Mouse (Mus musculus) Muller cell, postnatal 12 days (primary cell): Measurements from ENCODE around the gene Ppm1n.

Experiments
- DNase-seq: peaks from one replicate; pipeline ENCODE4 v3.0.0-alpha.2; 2015; ENCODE audit errors: inconsistent ontology term

Gene Ppm1n

DNA sequence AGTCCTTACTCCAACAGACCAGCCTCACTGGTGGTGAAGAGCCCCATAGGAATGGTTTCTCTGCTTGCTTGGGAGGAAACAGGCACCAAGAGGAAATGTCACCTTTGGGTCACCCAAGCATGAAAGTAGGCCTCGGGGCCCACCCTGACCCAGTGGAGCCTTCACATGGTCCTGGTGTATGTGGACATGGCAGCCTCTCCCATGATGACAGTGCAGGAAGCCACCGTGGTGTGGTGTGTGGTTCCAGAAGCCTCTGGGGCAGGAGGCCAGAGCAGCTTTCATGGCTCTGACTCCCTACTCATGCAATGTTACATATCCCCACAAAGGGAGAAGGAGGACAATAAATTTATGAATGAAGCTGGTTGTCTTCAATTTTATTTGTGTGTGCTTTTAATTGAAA lies 32.4 kb downstream of the Ppm1n start:
- DNase-seq = no peak

DNA sequence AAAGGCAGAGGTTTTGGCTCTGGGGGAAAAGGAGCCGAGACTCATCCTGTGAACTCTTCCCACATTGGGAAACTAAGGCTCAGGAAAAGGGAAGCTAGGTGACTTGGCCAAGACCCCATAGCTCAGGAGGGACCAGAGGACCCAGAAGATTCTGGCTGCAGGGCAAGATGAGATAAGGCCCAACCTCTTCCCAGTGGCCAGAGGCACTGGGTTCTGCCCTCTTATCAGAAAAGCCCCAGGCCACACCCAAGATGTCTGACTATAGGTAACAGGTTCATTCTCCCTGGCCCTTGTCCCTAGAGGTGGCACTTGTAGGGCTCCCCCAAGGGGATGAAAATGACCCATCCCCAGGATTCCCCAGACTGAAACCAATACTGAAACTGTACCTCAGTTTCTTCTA lies 33.0 kb downstream of the Ppm1n start:
- no peak for DNase-seq

DNA sequence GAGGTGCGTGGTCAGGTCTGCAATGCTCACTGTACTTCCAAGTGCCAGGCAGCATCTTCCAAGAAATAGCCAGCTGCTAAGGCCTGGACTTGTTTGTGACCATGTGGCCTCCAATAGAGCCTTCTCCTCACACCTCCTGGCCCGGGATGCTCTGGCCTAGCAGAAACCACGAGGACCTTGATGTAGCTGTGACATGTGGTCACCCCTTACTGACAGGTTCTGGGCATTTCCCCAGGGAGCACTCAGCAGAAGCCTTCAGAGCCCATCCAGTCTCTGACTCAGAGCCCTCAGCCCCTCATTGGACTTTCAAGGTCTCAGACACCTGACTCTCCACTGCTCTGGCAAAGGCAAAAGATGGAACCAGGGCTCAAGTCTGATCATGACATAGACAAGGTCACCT lies 34.8 kb downstream of the Ppm1n start:
- DNase-seq = no peak

DNA sequence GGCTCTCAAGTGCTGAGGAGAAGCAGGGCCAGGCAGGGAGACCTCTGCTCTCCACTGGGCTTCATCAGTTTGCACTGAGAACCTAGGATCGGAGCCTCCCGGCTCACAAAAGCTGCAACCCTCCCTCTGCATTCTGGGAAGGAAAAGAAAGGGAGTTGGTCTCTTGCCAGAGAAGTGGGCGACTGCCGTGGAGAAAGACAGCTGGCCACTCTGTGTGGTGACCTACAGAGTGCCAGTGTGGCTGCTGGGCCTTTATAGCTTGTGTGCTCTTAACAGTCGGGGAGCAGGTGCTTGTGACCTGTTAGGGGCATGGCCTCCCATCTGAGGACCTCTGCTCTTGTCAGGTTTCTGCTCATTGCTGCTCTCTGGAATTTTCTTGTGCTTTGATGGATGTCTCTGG lies 36.0 kb downstream of the Ppm1n start:
- DNase-seq = no peak

DNA sequence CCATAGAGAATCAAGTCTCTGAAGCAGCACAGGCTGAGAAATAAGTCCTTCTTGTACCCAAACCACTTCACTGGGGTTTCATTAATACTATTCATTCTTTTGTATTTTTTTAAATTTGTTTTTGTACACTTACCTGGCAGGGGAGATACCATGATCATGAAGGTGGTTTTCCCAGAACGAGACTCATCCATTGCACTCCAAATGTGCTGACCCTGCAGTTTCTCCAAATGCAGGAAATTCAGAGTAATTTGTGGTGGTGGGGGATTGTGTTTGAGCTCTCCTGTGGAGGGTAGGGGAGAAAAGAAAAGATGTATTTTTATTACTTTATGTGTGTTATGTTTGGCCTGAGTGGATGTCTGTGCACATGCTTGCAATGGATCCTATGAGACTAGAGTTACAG lies 37.9 kb downstream of the Ppm1n start:
- DNase-seq = no peak

DNA sequence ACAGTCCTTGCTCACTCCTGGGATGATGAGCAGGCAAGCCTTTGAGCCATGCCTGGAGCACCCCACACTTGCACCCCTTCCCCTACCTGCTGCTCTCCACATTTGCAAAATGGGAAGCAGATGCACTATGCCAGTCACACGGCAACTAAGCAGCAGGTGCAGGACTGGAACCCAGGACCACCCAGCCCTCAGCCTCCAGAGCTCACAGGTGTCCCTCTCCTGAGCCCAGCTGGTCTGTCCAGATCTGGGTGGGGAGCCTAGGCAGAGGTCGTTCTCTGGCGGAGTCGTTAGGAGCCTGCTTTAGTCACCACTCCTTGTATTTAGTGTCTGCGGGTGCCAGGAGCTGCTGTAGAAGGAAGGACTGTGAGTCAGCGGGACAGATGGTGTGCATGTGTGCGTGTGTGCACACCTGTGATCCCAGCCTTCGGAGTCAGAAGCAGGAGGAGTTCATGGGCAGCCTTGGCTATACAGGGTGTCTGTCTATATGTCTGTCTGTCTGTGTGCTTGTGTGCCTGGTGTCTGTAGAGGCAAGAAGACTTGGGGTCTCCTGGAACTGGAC lies 38.9 kb downstream of the Ppm1n start:
- DNase-seq = no peak

DNA sequence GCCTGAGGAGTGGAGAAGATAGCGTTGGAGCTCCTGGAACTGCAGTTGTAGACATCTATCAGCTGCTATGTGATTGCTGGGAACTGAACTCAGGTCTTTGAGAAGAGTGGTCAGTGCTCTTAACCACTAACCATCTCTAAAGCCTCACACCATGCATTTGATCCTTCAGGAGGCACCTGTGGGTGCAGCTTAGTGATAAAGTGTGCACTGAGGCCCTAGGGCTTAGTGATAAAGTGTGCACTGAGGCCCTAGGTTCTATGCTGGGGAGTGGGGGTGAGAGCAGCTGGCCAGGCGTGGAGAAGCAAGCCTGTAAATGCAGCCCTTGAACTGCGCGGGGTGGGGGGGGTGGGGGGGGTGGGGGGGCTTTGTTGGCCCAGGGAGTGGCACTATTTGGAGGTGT lies 39.9 kb downstream of the Ppm1n start:
- DNase-seq = no peak

DNA sequence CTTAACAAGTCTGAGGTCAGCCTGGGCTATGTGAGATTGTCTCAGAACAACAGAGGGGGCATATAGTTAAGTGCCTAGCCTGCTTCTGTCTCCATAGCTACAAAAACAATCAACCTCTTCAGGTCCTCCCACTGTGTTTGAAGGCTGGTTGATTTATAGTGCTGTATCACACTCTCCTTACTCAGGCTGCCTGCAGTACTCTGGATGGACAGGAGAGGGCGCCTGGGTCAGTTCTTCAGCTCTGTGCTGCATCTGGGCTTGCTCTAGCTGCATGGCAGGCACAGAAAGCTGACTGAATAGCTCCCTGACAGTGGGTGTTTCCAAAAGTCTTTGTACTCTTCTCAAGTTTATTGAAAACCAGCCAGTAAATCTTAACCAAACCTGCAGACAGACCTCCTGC lies 40.4 kb downstream of the Ppm1n start:
- DNase-seq = peak; percentile 71

DNA sequence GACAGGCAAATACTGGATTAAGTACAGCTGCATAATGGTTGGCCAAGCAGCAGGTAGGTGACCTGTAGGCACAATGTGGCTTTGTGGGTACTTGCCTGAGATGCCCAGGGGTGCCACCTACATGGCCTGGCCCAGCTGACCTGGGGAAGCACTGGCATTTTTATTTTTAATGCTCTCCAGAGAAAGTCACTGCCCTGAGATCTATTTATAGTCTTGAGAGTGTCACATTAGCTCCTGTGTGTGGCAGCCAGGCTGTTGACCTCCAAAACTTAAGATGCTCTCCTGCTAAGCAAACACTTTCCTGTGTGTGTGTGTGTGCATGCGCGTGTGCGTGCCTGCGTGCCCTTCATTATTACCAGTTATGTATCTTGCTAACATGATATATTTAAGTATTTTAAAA lies 41.5 kb downstream of the Ppm1n start:
- no peak for DNase-seq

DNA sequence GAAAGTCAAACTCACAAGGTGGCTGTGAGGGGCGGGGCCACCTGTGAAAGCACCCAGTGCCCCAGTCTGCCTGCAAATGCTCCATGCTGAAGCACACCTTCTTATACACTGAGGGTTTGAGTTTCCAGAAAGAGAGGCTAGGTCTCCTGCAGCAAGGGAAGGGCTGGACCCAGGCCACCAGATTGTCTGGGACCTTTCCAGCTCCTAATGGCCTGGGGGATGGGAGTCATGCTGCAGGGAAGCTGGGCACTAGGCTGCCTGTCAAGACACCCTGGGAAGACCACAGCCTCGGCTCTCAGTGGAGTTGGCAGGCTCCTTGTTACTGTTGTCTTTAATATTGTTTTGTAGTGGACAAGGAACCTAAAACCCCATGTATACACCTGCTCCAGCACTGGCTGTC lies 43.5 kb downstream of the Ppm1n start:
- peak; percentile 57 for DNase-seq

DNA sequence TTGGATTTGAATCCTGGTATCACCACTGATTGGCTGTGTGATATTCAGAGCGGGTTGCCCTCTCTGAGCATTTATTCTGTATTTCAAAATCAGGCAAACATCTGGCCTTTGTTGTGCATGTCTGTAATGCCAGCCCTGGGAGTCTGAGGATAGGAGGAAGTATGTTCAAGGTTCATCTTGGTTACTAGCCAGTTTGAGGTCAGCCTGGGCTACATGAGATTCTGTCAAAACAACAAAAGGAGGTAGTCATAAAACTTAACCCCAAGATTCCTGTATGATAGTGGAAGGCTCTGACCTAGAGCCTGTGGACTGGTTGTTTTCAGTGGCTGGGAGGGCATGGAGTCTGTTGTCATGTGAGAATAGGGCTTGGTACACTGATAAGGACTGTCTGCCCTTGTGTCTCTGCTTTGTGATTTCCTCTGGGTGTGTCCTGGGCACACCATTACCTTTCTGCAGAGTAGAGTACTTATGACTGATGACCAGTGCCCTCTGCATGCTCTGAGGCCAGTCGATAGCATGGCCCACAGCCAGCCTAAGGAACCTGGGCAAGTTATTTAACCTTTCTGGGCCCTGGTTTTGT lies 44.7 kb downstream of the Ppm1n start:
- no peak for DNase-seq

DNA sequence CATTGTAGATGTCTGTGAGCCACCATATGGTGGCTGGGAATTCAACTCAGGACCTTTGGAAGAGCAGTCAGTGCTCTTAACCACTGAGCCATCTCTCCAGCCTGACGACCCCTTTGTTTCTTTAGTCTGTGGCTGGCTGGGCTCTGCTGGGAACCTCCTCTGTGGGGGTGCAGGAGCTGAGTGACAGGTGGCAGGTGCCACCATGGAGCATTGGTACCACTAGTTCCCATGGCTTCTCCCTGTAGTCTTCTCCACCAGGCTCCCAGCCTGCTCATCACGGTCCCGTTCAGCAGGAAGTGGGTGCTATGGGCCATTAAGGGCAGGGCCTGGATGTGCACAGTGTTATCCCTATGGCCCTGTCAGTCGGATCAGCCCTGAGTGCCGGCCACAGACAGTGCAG lies 45.2 kb downstream of the Ppm1n start:
- no peak for DNase-seq

DNA sequence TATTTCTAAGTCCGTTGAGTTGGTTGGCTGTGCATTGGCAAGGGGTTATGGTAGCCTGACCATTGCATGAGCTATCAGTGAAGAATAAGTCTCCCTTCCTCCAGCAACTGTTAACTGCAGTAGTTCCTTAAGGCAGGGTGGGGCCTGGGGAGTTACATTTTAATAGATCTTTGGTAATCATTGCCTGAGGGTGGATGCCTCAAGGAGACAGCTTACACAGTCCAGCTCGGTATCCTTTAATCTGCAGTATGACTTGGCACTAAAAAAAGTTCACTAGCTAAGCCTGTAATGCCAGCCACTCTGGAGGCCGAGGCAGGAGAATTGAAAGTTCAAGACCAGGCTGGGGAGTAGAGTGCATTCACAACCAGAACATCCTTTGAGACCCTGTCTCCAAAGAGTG lies 48.0 kb downstream of the Ppm1n start:
- DNase-seq = no peak

DNA sequence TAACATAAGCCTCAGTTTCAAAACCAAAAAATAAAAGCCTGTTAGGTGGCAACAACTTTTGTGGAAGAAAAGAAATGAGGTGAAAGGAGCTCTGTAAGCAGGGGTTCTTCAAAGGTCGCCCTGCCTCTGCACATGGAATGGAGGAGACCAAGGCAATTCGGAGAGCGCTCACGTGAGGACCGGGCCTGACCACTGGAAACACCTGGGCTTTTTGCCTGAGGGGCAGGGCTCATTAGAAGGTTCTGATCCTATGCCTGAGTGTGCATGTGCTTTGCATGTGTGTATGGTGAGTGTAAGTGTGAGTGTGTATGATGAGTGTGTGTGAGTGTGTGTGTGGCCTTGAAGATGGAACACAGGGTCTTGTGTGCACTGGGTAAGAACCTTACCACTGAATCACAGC lies 49.0 kb downstream of the Ppm1n start:
- DNase-seq = no peak

DNA sequence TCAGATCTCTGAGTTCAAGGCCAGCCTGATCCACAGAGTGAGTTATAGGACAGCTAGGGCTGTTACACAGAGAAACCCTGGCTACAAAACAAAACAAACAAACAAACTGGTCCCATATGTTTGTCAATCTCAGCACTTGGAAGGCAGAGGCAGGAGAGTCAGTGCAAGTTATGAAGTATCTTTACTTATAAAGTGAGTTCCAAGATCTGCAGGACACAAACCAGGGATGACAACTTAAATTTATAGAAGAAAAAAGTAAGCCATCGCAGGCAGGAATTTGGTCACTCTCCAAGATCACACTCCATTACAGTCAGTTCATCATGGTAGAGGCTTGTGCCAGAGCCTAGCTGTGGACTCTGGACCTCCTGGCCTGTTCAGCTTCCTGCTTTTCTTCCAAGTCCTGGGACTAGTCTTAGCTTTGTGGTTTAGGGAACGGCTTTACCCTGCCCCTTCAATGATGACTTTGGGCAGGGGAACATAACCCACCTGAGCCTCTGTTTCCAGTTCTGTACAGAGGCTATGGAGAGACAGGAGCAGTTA lies 49.8 kb downstream of the Ppm1n start:
- no peak for DNase-seq

DNA sequence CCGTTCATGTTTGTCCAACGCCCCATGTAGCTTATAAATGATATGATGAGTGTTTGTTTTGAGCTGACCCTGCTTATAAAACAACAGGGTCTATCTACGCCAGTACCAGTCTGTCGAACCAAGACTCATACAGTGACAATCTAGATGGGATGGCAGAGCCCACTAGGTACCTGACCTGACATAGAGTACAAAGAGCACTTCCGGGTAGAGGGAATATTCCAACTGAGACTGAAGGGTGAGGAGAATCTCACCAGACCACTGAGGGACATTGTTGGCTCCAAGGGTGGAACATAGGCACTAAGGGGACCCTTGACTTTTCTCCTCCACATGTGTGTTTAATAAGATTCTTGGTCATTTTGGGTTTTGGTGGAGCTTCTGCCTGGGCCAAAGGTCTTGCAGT lies 50.5 kb downstream of the Ppm1n start:
- no peak for DNase-seq

DNA sequence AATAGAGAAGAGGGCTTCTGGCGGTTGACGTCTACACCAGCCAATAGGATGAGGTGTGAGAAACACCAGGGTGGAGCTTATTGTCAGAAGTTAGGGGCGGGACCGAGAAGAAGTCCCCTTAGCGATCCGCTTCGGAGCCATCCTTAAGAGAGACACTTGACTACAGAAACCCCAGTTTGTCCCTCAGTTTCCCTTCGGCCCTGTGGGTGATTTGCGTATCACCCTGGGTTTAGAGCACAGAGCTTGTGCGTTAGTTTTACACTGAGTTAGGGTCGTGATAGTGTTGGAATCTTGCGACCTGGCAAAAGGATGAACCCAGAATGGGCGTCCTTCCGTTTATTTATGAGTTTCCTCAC lies 51.1 kb downstream of the Ppm1n start:
- DNase-seq = no peak

DNA sequence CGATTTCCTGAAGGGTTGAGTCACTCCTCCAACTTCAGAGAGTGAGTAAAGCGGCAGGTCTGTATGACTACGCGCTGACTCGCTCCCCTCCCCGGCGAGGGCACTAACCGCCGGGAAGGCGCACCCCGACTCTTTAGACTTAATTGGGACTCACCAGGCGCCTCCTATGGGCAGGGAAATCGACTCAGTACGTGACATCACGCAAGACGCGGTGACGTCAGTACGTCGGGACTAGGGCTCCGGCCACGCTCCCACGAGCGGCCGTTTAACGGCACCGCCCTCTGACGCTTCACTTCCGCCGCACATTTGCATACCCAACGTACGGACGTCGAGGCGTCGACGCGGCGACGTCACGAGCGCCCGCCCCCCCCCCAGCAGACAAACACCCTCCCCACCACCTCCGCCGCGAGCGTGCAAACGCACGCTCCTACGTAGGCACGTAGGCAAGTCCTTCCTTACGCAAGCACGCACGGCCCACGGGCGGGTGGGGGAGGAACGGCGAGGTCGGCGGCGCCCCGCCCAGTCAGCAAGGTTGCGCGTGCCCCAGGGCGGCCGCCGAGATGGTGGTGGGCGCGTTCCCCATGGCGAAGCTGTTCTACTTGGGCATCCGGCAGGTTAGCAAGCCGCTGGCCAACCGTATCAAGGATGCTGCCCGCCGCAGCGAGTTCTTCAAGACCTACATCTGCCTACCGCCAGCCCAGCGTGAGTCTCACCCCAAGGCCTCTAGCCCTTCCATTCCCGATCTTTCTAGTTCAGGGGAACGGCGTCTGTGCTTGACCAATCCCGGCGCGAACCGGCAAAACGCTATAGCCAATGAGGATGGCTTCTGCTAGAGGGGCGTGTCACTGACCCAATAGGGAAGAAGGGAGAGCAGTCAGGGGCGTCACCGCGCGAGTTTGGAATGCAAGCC lies 51.7 kb downstream of the Ppm1n start, which contains the start of gene Opa3:
TSS of gene Opa3 (plus strand) at position 452 of the 910 bp plus-strand sequence.
- peak; percentile 99 for DNase-seq

DNA sequence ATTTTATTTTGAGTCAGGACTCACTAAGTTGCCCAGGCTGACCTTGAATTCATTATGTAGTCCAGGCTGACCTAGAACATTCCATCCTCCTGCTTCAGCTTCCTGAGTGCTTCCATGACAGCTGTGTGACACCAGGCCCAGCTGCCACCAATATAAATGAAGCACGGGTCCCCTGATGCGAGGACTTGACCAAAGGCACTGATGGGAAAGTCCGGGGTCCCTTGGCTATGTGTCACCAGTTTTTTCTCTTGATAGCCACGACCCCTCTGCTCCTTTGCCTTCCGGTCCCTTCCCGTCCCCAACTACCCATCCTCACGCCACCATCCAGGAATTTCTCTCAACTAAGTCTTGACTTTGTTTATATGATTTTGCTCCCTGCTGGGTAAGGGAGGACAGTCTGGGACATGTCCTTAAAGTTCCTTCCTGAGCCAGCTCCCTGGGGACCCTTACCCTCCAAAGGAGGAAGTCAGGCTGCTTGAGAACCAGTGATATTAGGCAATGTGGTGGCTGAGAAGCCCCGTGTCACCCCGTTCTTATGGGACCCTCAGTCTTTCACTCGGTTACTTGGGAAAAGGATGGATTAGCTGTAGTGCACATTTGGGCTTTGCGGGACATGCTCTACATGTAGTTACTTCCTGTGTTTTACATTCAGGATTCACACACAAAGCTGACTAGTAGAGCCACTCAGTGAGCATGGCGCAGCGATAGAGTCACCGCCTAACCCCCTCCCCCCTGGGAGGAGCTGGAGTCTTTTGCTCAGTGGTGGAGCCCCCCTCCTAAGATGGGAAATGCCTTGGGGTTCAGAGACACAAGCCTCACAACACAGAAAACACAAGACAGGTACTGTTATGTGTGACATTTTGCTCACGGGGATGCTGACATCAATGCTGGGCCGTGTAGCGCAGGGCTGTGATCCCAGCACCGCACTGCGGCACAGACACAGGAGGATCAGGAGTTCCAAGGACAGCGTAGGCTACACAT lies 52.8 kb downstream of the Ppm1n start:
- peak; percentile 80 for DNase-seq
